Comparison of ENCODE assay signal across 10 mouse cellular contexts in the genomic region with DNA sequence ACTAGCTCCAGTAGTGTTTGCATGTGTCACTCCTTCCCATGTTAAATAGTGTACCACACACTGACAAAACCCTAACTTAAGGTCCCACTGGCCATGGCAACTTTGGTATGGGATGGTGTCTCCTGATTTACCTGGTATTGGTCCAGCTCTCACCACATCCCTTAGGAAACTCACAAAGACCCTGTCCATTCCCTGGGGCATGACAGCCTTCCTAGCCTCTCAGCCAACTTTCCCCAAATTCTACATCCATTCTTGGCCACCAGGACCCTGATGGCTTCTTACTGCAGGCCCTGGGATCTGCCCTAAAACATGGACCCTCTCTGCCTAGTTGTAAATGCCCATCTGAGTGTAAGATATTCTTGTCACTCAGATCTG. TPM values are rescaled to one million over a fixed set of nuclear protein-coding genes. Genes with fewer than 3 reads are reported as not detected.
DNase-seq lines count a peak whose midpoint lies in the region; ATAC-seq and TF ChIP-seq lines count a peak whose summit lies in the region.
"Had no signal": no experiment of that assay in that cellular context is flagged by ENCODE, and none has a peak within 500 bp of the region (broad histone marks: within the 10 kb centered on the region; RNA-seq: fewer than 3 reads in every experiment).

No protein-coding gene starts in this region.

- peaks cover 29% of the 10 kb centered on the region for H3K36me3 ChIP-seq in heart, embryonic 10.5 days
- H3K36me3 ChIP-seq in megakaryocyte, embryonic 14.5 days (replicated peaks; ENCODE audit: low read length) = peaks cover 57% of the 10 kb centered on the region
- no peaks in the 10 kb centered on the region for H3K36me3 ChIP-seq in heart, postnatal 0 days (replicated peaks; ENCODE audit: control insufficient read depth, insufficient read depth, low read length)
- no peaks in the 10 kb centered on the region; the same call in 1 of the 2 replicates for H3K36me3 ChIP-seq in macrophage (ENCODE audit: inconsistent target)

- no peak for TF ChIP-seq EP300 in heart, postnatal 0 days (IDR thresholded peaks at IDR 0.05; ENCODE audit: low read depth)

- H3K4me1 ChIP-seq in heart, embryonic 10.5 days = peaks cover 23% of the 10 kb centered on the region
- H3K4me1 ChIP-seq in megakaryocyte, embryonic 14.5 days = peaks cover 75% of the 10 kb centered on the region
- H3K4me1 ChIP-seq in heart, postnatal 0 days (ENCODE audit: control insufficient read depth, insufficient read depth) = peaks cover 16% of the 10 kb centered on the region

- H3K4me2 ChIP-seq in heart, postnatal 0 days (ENCODE audit: low read depth, low read length) = no peak overlapping the region
- H3K4me2 ChIP-seq: midbrain, embryonic 13.5 days had no signal

- no peak for TF ChIP-seq CTCF in heart, postnatal 0 days (IDR thresholded peaks at IDR 0.05; ENCODE audit: low read depth)

- no peaks in the 10 kb centered on the region for H3K9me3 ChIP-seq in heart, embryonic 10.5 days
- H3K9me3 ChIP-seq in megakaryocyte, embryonic 14.5 days = no peaks in the 10 kb centered on the region
- no peaks in the 10 kb centered on the region for H3K9me3 ChIP-seq in heart, postnatal 0 days (replicated peaks; ENCODE audit: control insufficient read depth, low read length)
- H3K9me3 ChIP-seq: midbrain, embryonic 13.5 days had no signal

- no peak; the same call in 1 of the 2 replicates for ATAC-seq in megakaryocyte, adult 5-6 weeks (ENCODE audit: poor library complexity, severe bottlenecking)
- ATAC-seq in heart, postnatal 0 days (ENCODE audit: insufficient read depth, low read depth) = no peak; the same call in 1 of the 2 replicates
- no peak for ATAC-seq in inflammation-experienced regulatory T-cells, adult 6 months
- ATAC-seq: hindbrain, embryonic 16.5 days; midbrain, embryonic 13.5 days had no signal

- DNase-seq in heart, embryonic 10.5 days (ENCODE audit: low spot score) = no peak
- no peak for DNase-seq in heart, adult 8-10 months (ENCODE audit: low spot score)
- DNase-seq in heart, postnatal 0 days (ENCODE audit: low spot score) = peak; percentile 2
- DNase-seq in right cerebral cortex, postnatal 4 days = no peak

- no peaks in the 10 kb centered on the region for H3K27me3 ChIP-seq in heart, embryonic 10.5 days (ENCODE audit: insufficient read depth, poor library complexity, severe bottlenecking)
- no peaks in the 10 kb centered on the region for H3K27me3 ChIP-seq in megakaryocyte, embryonic 14.5 days (replicated peaks)
- no peaks in the 10 kb centered on the region for H3K27me3 ChIP-seq in heart, postnatal 0 days (ENCODE audit: control insufficient read depth, insufficient read depth, low read length)
- H3K27me3 ChIP-seq: midbrain, embryonic 13.5 days had no signal

- no peak overlapping the region for H3K4me3 ChIP-seq in heart, embryonic 10.5 days
- H3K4me3 ChIP-seq in megakaryocyte, embryonic 14.5 days (replicated peaks) = peak overlapping the region; percentile 5
- no peak overlapping the region for H3K4me3 ChIP-seq in heart, postnatal 0 days (ENCODE audit: low read depth, low read length)
- no peak overlapping the region for H3K4me3 ChIP-seq in macrophage (ENCODE audit: inconsistent target)
- H3K4me3 ChIP-seq: midbrain, embryonic 13.5 days had no signal

- H3K79me2 ChIP-seq in macrophage (ENCODE audit: inconsistent target) = no peaks in the 10 kb centered on the region

- no peak overlapping the region for H3K9ac ChIP-seq in heart, postnatal 0 days (replicated peaks; ENCODE audit: low read depth, low read length)
- H3K9ac ChIP-seq: midbrain, embryonic 13.5 days had no signal

- peak overlapping the region; percentile 13; the same call in 1 of the 2 replicates for H3K27ac ChIP-seq in heart, embryonic 10.5 days
- peak overlapping the region; percentile 70 for H3K27ac ChIP-seq in heart, postnatal 0 days (ENCODE audit: low read depth)
- H3K27ac ChIP-seq in macrophage = peak overlapping the region; percentile 70
- H3K27ac ChIP-seq: midbrain, embryonic 13.5 days had no signal

RNA-seq across cellular contexts. Expression of a gene that starts 18.2 kb away (rescaled TPM):
- polyA plus RNA-seq in heart, embryonic 10.5 days (2016; fragmentation: Nextera tagmentation; extraction: Ambion mirVana) = 4.4 and 5.3 TPM in 2 replicates
- 1 to 10 TPM; 3.8 to 4.1 (median 3.9) TPM for total RNA-seq in heart, adult 8-10 months (2022)
- 15.0 and 15.3 TPM in 2 replicates for polyA plus RNA-seq in megakaryocyte, embryonic 14.5 days (2012; ENCODE audit: insufficient read depth, low replicate concordance)
- 23.9 and 27.2 TPM in 2 replicates for total RNA-seq in megakaryocyte, adult 5-6 weeks (2015)
- 45.0 and 58.3 TPM in 2 replicates for total RNA-seq in megakaryocyte, adult 5-6 weeks (2017)
- total RNA-seq in heart, postnatal 0 days (2014; rRNA removed; ENCODE audit: low replicate concordance) = 5.1 and 5.9 TPM in 2 replicates
- 1.8 and 2.3 TPM in 2 replicates for polyA plus RNA-seq in heart, postnatal 0 days (2015; fragmentation: Nextera tagmentation; extraction: Ambion mirVana)
- 10 to 100 TPM in 6 of 26 experiments, 1 to 10 TPM in 15, under 1 TPM in 4, not detected in 1; 0.53 to 25.0 (median 3.5) TPM for total RNA-seq in macrophage (2018; cell fraction: chromatin; rRNA removed)
- total RNA-seq in macrophage (2018; cell fraction: cytosol; rRNA removed) = 10 to 100 TPM in 3 of 26 experiments, 1 to 10 TPM in 22, under 1 TPM in 1; 0.53 to 13.3 (median 4.2) TPM
- total RNA-seq in macrophage (2018; cell fraction: nucleus; rRNA removed) = 10 to 100 TPM in 6 of 26 experiments, 1 to 10 TPM in 19, under 1 TPM in 1; 0.96 to 13.9 (median 6.1) TPM
- polyA plus RNA-seq in macrophage (2018) = 2.4 to 9.2 TPM (median 3.7 TPM) in 3 replicates
- polyA plus RNA-seq in inflammation-experienced regulatory T-cells, adult 6 months (2017; shearing (Covaris generic)) = 10 to 100 TPM; 11.1 to 13.9 (median 12.3) TPM

Comparison
In these comparisons a context has a peak if more than half of its experiments do, and no peak if none do; other contexts are left out.
1. H3K27ac ChIP-seq: peak in every context shown above with its lines; median percentile 70 in heart, postnatal 0 days; 70 in macrophage; 13 in heart, embryonic 10.5 days.